Mouse (Mus musculus) heart, embryonic 13.5 days (tissue): ENCODE results near the gene Card11. TPM values are rescaled to one million over a fixed set of nuclear protein-coding genes. Genes with fewer than 3 reads are reported as not detected.

Source experiments
- ATAC-seq: fragments of 200-750 bp; cut with Nextera tagmentation; 2 replicates; pipeline ENCODE4 v1.8.0; 2017; ENCODE audit warnings: moderate TSS enrichment; ENCODE audit not compliant: insufficient number of reproducible peaks, low FRiP score, low TSS enrichment; ENCODE audit errors: extremely low read depth
- H3K27ac ChIP-seq: fragments of 300-500 bp; sonication (generic); replicated peaks from 2 replicates; pipeline ENCODE4 v1.5.1; 2015; ENCODE audit warnings: moderate library complexity, mild to moderate bottlenecking, inconsistent platforms
- H3K27me3 ChIP-seq: fragments of 300-500 bp; sonication (generic); replicated peaks from 2 replicates; pipeline ENCODE4 v1.6.1; 2015; ENCODE audit warnings: mild to moderate bottlenecking, inconsistent platforms
- H3K36me3 ChIP-seq: fragments of 300-500 bp; sonication (generic); 2 replicates; pipeline ENCODE4 v1.6.1; 2015; ENCODE audit warnings: mild to moderate bottlenecking, inconsistent platforms
- H3K4me1 ChIP-seq: fragments of 300-500 bp; sonication (generic); 2 replicates; pipeline ENCODE4 v1.6.1; 2015; ENCODE audit warnings: inconsistent platforms
- H3K4me2 ChIP-seq: fragments of 300-500 bp; sonication (generic); 2 replicates; pipeline ENCODE4 v1.6.1; 2015; ENCODE audit warnings: inconsistent platforms, mild to moderate bottlenecking, moderate library complexity
- H3K4me3 ChIP-seq: fragments of 300-500 bp; sonication (generic); 2 replicates; pipeline ENCODE4 v1.5.1; 2015; ENCODE audit warnings: moderate library complexity, mild to moderate bottlenecking, inconsistent platforms
- H3K9ac ChIP-seq: fragments of 300-500 bp; sonication (generic); 2 replicates; pipeline ENCODE4 v1.6.1; 2015; ENCODE audit warnings: inconsistent platforms, mild to moderate bottlenecking, moderate library complexity
- H3K9me3 ChIP-seq: fragments of 300-500 bp; sonication (generic); 2 replicates; pipeline ENCODE4 v1.6.1; 2016; ENCODE audit warnings: inconsistent platforms
- WGBS: fragments of 180-500 bp; shearing (Covaris S2); methylation state at CpG from one replicate; pipeline ENCODE4 v1.1.7; 2015; ENCODE audit warnings: mixed read lengths; 5-methylcytosine and 5-hydroxymethylcytosine counted together
- polyA plus RNA-seq: library from polyadenylated mRNA; unstranded; fragments of >200 nt; fragmentation: Nextera tagmentation; extraction: Ambion mirVana; gene quantifications from 2 replicates; pipeline ENCODE4 v1.2.1, GENCODE M21; 2015

The Card11 gene
- polyA plus RNA-seq, 1 experiment from 2014 or later, result 0.27 TPM

DNA sequence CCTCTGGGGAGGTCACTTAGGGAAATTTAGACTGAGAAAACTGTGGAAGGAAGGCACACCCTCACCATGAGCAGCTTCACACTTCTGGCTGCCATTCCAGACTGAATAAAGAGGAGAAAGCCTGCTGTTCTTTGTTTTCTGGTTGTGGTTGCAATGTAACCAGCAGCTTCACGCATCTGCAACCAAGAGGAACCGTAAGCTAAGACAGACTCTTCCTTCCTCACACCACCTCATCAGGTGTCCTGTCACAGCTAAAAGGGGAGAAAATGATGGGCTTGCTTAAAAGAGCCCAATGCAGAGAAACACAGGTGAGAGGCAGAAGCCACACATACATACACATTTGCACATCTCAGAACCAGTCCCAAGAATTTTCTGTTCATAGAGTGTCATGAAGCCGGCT lies 25.3 kb upstream of the Card11 start:
- Histone ChIP-seq H3K4me2 (no peak overlapping the region), H3K27ac (no peak overlapping the region), H3K27me3 (no peaks in the 10 kb centered on the region), H3K9ac (no peak overlapping the region), H3K36me3 (no peaks in the 10 kb centered on the region), H3K9me3 (peaks cover 19% of the 10 kb centered on the region), H3K4me3 (no peak overlapping the region), H3K4me1 (no peaks in the 10 kb centered on the region)
- ATAC-seq, result no peak
- 82% methylated on average over 3 of the region's 3 CpGs for WGBS

DNA sequence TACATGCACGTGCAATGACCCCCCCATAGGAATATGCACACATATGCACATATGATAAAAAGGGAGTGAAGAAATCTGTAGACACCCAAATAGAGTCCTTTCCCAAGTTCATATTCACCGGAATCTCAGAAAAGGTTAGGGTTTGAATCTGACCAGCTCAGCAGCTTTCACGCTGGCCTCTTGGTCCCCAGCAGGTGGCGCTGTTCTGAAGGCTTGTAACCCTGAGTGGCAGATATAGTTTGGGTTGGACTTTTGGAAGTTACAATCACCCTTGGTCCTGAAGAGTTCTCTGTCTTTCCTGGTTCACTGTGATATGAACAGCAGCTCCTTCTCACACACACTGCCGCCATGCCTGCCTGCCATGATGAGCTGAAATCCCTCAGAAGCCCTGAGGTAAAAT lies 24.1 kb upstream of the Card11 start:
- no peak for ATAC-seq
- Histone ChIP-seq H3K9me3 (peaks cover 19% of the 10 kb centered on the region), H3K36me3 (no peaks in the 10 kb centered on the region), H3K4me1 (no peaks in the 10 kb centered on the region), H3K4me2 (no peak overlapping the region), H3K27ac (no peak overlapping the region), H3K4me3 (no peak overlapping the region), H3K9ac (no peak overlapping the region), H3K27me3 (no peaks in the 10 kb centered on the region)
- WGBS, result 52% methylated on average over 5 of the region's 5 CpGs

DNA sequence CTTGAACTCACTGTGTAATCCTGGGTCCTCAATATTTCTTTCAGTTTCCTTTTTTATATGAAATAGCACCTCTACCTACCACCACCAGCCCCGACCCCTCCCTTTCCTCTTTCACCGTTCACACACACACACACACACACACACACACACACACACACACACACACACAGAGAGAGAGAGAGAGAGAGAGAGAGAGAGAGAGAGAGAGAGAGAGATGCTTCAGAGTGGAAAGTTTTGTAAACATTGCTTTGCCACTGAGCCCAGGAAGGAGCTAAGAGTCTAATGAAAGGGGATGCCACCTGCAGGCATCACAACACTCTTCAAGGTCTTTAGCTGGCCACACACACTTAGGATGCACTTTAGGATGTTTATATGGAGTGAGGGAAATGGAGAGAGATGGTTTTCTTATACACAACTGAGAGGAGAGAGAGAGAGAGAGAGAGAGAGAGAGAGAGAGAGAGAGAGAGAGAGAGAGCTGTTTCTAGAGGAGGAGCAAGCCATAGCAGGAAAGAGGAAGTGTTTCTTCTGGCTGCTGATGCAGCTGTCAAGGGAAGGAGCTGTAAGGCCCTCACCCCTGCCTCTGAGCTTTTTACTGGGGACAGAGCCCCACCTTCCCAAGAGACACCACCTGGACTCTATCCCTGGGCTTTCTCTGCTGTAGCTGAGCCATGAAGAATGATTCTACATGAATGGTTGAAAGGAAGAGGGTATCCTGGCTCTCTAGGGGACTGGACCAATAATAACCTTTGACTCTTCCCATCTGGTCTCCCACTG lies 17.7 kb upstream of the Card11 start:
- Histone ChIP-seq H3K4me3 (no peak overlapping the region), H3K27me3 (no peaks in the 10 kb centered on the region), H3K4me1 (peaks cover 7% of the 10 kb centered on the region), H3K4me2 (no peak overlapping the region), H3K9me3 (peaks cover 17% of the 10 kb centered on the region), H3K9ac (no peak overlapping the region), H3K27ac (no peak overlapping the region), H3K36me3 (no peaks in the 10 kb centered on the region)
- WGBS, result 62% methylated on average over 2 of the region's 2 CpGs
- ATAC-seq, result no peak

DNA sequence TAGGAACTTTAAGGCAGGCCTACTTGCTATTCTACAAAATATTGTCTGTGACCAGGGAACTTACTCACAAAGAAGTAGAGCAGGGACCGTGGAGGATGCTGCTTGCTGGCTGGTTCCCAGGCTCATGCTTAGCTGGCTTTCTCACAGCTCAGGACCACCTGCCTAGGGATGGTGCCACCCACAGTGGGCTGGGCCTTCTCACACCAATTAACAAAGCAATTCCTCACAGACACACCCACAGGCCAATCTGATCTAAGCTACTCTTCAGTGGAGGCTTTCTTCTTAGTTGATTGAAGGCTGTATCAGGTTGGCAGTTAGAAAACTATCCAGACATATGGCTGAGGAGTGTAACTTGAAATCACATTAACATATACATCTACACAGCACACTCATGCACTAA lies 15.7 kb upstream of the Card11 start:
- 70% methylated on average over 1 of the region's 1 CpGs for WGBS
- ATAC-seq, result no peak
- no peaks in the 10 kb centered on the region for H3K36me3 ChIP-seq
- H3K4me3 ChIP-seq, result no peak overlapping the region
- no peak overlapping the region for H3K4me2 ChIP-seq
- no peaks in the 10 kb centered on the region for H3K27me3 ChIP-seq
- H3K4me1 ChIP-seq, result peaks cover 7% of the 10 kb centered on the region
- no peak overlapping the region for H3K9ac ChIP-seq
- H3K27ac ChIP-seq, result no peak overlapping the region
- H3K9me3 ChIP-seq, result no peaks in the 10 kb centered on the region; the same call in 1 of the 2 replicates

DNA sequence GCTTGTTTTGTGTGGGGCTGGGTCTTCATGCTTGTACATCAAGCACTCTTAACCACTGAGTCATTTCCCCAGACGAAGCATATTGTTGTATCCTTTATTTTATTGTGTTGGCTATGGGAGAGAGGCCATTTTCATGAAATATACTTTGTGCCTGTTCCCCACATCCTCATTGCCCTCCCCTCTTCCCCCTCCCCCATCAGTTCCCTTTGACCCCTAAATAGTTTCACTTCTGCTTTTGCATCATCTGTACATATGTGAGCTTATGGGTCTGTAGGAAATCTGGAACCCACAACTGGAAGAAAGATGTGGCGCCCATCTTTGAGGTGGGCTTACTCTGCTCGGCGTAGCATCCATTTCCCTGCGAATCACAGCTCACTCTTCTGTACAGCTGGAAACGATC lies 13.8 kb upstream of the Card11 start:
- Histone ChIP-seq H3K27me3 (no peaks in the 10 kb centered on the region), H3K4me3 (no peak overlapping the region), H3K27ac (no peak overlapping the region), H3K4me2 (no peak overlapping the region), H3K9me3 (no peaks in the 10 kb centered on the region), H3K9ac (no peak overlapping the region), H3K36me3 (no peaks in the 10 kb centered on the region), H3K4me1 (peaks cover 7% of the 10 kb centered on the region)
- ATAC-seq, result no peak
- 91% methylated on average over 6 of the region's 6 CpGs for WGBS

DNA sequence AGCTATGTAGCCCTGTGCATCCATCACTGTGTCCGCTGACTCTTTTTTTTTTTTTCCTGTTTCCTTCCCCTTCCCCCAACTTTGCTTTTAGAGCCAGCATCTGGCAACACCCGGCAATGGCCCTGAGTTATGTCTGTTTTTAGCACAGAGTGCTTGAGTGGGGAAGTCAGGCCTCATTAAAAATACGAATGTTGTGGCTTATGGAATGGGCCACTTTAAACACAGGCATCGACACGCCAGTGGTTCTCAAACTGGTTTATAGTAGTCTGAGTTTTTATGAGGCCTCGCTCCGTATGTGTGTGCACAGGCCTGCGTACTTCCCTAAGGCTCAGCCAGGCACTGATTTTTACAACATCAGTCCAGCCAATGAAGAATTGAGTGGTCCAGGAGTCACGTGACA lies 13.1 kb upstream of the Card11 start:
- Histone ChIP-seq H3K9me3 (no peaks in the 10 kb centered on the region; the same call in 1 of the 2 replicates), H3K9ac (no peak overlapping the region), H3K27me3 (no peaks in the 10 kb centered on the region), H3K4me2 (no peak overlapping the region), H3K4me3 (no peak overlapping the region), H3K4me1 (peaks cover 7% of the 10 kb centered on the region), H3K27ac (no peak overlapping the region), H3K36me3 (no peaks in the 10 kb centered on the region)
- ATAC-seq, result no peak
- 60% methylated on average over 9 of the region's 9 CpGs for WGBS

DNA sequence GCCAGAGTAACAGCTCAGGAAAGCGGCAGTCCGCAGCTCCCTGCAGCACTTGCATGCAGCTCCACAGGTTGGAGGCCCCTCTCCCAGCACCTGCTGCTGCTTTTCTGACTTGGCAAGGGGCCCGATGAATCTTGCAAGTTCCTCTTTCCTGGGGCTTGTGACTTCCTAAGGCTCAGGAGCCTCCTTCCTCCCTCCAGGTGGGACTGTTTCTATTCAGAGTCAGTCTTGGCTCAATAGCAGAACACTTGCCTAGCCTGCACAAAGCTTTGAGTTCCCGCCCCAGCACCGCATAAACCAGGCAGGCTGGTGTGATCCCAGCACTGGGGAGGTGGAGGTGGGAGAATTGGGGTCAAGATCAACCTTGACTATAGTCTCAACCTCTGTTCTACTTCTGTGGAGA lies 5.1 kb upstream of the Card11 start:
- 63% methylated on average over 5 of the region's 5 CpGs for WGBS

DNA sequence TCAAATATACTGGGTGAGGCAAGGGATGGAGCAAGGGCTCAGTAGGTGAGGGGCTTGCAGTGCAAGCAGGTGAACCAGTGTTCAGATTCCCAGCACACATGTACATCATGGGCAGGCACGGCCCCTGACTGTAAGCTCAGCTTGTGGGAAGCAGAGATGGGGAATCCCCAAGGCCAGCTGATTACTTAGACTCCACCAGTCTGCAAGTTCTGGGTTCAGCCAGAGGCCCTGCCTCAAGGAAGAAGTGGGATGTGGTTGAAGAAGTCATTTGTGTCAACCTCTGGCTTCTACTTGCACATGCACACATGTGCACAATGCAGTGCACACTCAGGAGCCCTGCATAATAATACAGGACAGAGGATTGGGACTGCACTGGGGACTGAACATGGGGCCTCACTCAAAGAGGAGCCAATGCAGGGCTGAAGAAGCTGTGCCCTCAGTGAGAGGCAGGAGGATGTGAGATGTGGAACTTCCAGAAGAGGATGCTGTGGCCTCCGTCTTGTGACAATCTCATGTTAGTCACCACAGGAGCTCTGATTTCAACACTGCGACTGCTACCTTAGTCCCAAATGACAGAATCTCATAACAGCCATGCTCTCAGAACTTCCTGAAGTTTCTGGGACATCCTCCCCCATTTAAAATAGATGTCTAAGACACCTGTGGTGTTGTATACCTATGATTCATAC lies 3.8 kb upstream of the Card11 start:
- ATAC-seq, result no peak
- H3K4me2 ChIP-seq, result no peak overlapping the region
- 79% methylated on average over 3 of the region's 3 CpGs for WGBS

More for the DNA sequence above, 5.1 kb upstream of the Card11 start:
- Histone ChIP-seq H3K9me3 (no peaks in the 10 kb centered on the region; the same call in 1 of the 2 replicates), H3K9ac (no peak overlapping the region), H3K27me3 (no peaks in the 10 kb centered on the region; the same call in 1 of the 2 replicates), H3K4me2 (no peak overlapping the region), H3K4me1 (no peaks in the 10 kb centered on the region), H3K27ac (no peak overlapping the region), H3K4me3 (no peak overlapping the region), H3K36me3 (no peaks in the 10 kb centered on the region)
- ATAC-seq, result no peak

DNA sequence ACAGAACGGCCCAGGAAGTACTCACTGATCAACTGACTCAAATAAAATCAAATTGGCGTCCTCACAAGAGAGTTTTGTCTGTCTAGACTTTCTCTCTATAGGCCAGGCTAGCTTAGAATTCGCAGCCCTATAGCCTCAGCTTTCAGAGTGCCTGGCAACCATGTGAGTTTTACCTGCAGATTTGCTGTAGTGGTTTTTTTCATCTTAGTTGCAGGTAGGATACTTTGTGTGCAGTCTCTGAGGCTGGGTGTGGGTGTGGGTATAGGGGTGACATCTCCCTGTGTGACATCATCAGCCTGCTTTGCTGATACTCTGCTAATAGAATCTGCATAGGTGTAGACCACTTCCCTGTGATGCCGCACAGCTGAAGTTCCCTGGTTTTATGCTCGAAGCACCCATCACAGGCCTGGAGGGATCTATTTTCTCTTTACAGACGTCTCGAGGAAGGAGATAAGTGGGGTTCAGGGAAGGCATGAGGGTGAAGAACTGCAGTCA lies 1.2 kb downstream of the Card11 start:
- H3K4me1 ChIP-seq, result no peaks in the 10 kb centered on the region
- no peaks in the 10 kb centered on the region for H3K36me3 ChIP-seq
- no peak overlapping the region for H3K27ac ChIP-seq
- no peaks in the 10 kb centered on the region; the same call in 1 of the 2 replicates for H3K27me3 ChIP-seq
- no peak overlapping the region for H3K9ac ChIP-seq
- no peak for ATAC-seq
- no peak overlapping the region for H3K4me3 ChIP-seq
- 71% methylated on average over 7 of the region's 7 CpGs for WGBS
- H3K9me3 ChIP-seq, result no peaks in the 10 kb centered on the region; the same call in 1 of the 2 replicates
- no peak overlapping the region for H3K4me2 ChIP-seq

More for the DNA sequence above, 3.8 kb upstream of the Card11 start:
- Histone ChIP-seq H3K4me3 (no peak overlapping the region), H3K9me3 (no peaks in the 10 kb centered on the region; the same call in 1 of the 2 replicates), H3K4me1 (no peaks in the 10 kb centered on the region), H3K27ac (no peak overlapping the region), H3K9ac (no peak overlapping the region), H3K27me3 (no peaks in the 10 kb centered on the region; the same call in 1 of the 2 replicates), H3K36me3 (no peaks in the 10 kb centered on the region)

DNA sequence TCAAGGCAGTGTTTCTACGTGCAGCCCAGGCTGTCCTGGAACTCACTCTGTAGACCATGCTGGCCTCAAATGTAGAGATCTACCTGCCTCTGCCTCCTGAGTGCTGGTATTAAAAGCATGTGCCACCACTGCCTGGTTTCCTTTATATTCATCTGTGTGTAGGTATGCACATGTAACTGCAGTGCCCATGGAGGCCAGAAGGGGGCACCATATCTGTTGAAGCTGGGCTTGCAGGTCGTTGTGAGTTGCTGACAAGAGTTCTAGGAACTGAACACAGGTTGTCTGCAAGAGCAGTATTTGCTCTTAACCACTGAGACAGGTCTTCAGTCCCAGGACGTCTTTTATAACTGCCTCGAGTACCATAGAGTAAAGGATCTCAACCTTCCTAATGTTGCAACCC lies 2.6 kb downstream of the Card11 start:
- Histone ChIP-seq H3K27me3 (no peaks in the 10 kb centered on the region), H3K36me3 (no peaks in the 10 kb centered on the region)
- WGBS, result 71% methylated on average over 4 of the region's 4 CpGs

DNA sequence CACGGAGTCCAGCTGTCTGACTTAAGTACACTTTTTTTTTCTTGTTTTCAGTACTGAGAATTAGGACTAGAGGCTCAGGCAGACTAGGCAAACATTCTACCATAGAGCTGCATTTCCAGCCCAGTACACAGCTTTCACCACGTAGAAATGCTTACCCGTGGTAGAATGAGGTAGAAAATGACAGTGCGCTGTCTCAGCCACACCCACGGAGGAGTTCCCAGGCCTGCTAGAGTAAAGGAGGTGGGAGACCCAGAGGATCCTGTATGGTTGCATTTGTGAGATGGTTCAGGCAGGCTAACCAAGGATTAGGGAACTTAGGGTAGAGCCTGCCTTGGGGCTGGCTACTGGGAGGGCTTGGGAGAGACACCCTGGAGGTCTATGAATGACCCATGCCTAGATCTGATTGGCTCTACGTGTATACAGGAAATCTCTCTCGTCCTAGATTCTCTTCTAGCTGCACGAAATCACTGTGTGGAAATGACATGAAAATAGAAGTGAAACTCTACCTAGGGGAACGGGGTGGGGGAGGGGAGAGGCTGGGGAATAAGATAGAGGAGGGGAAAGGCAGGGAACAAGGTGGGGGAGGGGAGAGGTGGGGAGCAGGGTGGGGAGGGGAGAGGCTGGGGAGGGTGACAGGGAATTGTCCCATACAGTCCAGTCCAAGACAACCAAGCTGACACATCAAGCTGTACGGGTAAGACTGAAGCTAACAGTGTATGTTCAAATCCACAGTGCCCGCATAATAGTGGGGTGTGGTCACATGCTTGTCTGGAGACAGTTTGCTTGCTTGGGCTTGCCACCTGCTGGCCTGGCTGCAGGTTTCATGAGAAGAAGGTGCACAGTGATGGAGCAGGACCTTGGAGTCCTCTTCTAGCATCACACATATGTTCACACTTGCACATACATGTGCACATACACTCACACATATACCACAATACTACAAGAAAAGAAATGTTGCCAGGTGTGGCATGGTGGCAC lies 8.0 kb downstream of the Card11 start:
- H3K9ac ChIP-seq, result no peak overlapping the region
- H3K36me3 ChIP-seq, result no peaks in the 10 kb centered on the region
- H3K4me2 ChIP-seq, result no peak overlapping the region
- ATAC-seq, result no peak
- H3K9me3 ChIP-seq, result no peaks in the 10 kb centered on the region
- no peak overlapping the region for H3K27ac ChIP-seq
- 58% methylated on average over 11 of the region's 11 CpGs for WGBS
- no peak overlapping the region for H3K4me3 ChIP-seq
- H3K4me1 ChIP-seq, result no peaks in the 10 kb centered on the region
- peaks cover 5% of the 10 kb centered on the region; the same call in 1 of the 2 replicates for H3K27me3 ChIP-seq

More for the DNA sequence above, 2.6 kb downstream of the Card11 start:
- no peak overlapping the region for H3K27ac ChIP-seq
- H3K4me1 ChIP-seq, result no peaks in the 10 kb centered on the region
- no peak overlapping the region for H3K4me2 ChIP-seq
- no peak overlapping the region for H3K9ac ChIP-seq
- no peak for ATAC-seq
- no peaks in the 10 kb centered on the region; the same call in 1 of the 2 replicates for H3K9me3 ChIP-seq
- H3K4me3 ChIP-seq, result no peak overlapping the region
